ENCODE assay signal across 9 mouse cellular contexts in the genomic region with DNA sequence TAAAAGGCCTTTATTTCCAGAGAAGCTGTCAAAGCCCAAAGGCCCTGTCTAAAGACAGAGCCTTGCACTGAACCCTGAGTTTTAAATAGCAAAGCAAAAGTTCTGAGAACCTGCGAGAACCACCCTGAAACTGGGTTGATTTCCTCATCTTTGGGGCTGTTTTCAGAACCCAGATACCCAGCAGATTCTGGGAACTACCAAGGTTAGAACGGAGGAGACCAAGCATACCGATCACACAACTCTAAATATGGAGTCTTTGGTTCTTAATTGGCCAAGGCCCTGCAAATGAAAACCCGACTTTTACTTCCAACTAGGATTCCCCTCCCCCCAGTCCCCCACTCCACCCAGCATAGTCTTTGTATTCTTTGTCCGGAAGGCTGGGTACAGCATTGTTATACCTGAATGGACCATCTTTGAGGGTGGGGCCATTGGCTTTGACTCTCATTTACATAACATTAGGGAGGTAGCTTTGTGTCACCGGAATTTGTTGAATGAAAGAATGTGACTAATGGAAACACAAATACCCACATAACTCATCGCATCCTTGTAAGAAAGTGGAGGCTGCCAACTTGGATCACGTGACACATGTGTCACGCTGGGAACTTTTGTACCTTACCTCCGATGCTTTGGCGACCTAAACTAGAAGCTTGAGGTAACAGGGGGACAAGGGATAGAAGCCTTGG.
DNase-seq lines count a peak whose midpoint lies in the region; ATAC-seq and TF ChIP-seq lines count a peak whose summit lies in the region.
"Had no signal": no experiment of that assay in that cellular context is flagged by ENCODE, and none has a peak within 500 bp of the region (broad histone marks: within the 10 kb centered on the region; RNA-seq: fewer than 3 reads in every experiment).

No protein-coding gene starts in this region.

- TF ChIP-seq POLR2A in olfactory bulb, adult 2 months (IDR thresholded peaks at IDR 0.05; ENCODE audit: insufficient read depth, low read depth, low read length): no peak

- ATAC-seq in lung, embryonic 14.5 days (ENCODE audit: insufficient read depth): no peak

- WGBS in lung, embryonic 14.5 days: 63% methylated on average over 11 of the region's 11 CpGs
- WGBS in embryonic facial prominence, embryonic 10.5 days: 48% methylated on average over 11 of the region's 11 CpGs
- 75% methylated on average over 11 of the region's 11 CpGs for WGBS in limb, embryonic 10.5 days
- 73% methylated on average over 11 of the region's 11 CpGs for WGBS in olfactory bulb, adult 2 months

- H3K36me3 ChIP-seq in lung, embryonic 14.5 days (ENCODE audit: insufficient read depth): peaks cover 18% of the 10 kb centered on the region
- peaks cover 13% of the 10 kb centered on the region for H3K36me3 ChIP-seq in embryonic facial prominence, embryonic 10.5 days (replicated peaks)
- peaks cover 22% of the 10 kb centered on the region for H3K36me3 ChIP-seq in limb, embryonic 10.5 days

- no peak overlapping the region for H3K9ac ChIP-seq in lung, embryonic 14.5 days

- H3K4me3 ChIP-seq in lung, embryonic 14.5 days (ENCODE audit: low read depth, low read length): no peak overlapping the region
- peak overlapping the region; percentile 54; the same call in 1 of the 2 replicates for H3K4me3 ChIP-seq in embryonic facial prominence, embryonic 10.5 days
- no peak overlapping the region for H3K4me3 ChIP-seq in limb, embryonic 10.5 days
- H3K4me3 ChIP-seq in olfactory bulb, adult 2 months (ENCODE audit: insufficient read depth, low read depth, low read length): no peak overlapping the region

- peak overlapping the region; percentile 94 for H3K27ac ChIP-seq in lung, embryonic 14.5 days (ENCODE audit: low read depth)
- peak overlapping the region; percentile 81 for H3K27ac ChIP-seq in embryonic facial prominence, embryonic 10.5 days (replicated peaks)
- H3K27ac ChIP-seq in limb, embryonic 10.5 days: peak overlapping the region; percentile 88
- H3K27ac ChIP-seq in olfactory bulb, adult 2 months (ENCODE audit: insufficient read depth, low read depth, low read length): peak overlapping the region; percentile 19; the same call in 1 of the 2 replicates

- no peaks in the 10 kb centered on the region for H3K27me3 ChIP-seq in lung, embryonic 14.5 days (ENCODE audit: insufficient read depth, low read length)
- no peaks in the 10 kb centered on the region for H3K27me3 ChIP-seq in embryonic facial prominence, embryonic 10.5 days (replicated peaks; ENCODE audit: low read depth, poor library complexity, severe bottlenecking)
- no peaks in the 10 kb centered on the region for H3K27me3 ChIP-seq in limb, embryonic 10.5 days (ENCODE audit: low read depth, poor library complexity, severe bottlenecking)

- H3K9me3 ChIP-seq in lung, embryonic 14.5 days (ENCODE audit: low read depth, low read length): no peaks in the 10 kb centered on the region
- no peaks in the 10 kb centered on the region for H3K9me3 ChIP-seq in embryonic facial prominence, embryonic 10.5 days
- H3K9me3 ChIP-seq in limb, embryonic 10.5 days (replicated peaks): no peaks in the 10 kb centered on the region
- H3K9me3 ChIP-seq: megakaryocyte, embryonic 14.5 days had no signal

- TF ChIP-seq CTCF in lung, embryonic 14.5 days (IDR thresholded peaks at IDR 0.05; ENCODE audit: low read depth): no peak
- TF ChIP-seq CTCF in olfactory bulb, adult 2 months (IDR thresholded peaks at IDR 0.05; ENCODE audit: insufficient read depth, low read depth, low read length): no peak

- H3K4me2 ChIP-seq in lung, embryonic 14.5 days: peak overlapping the region; percentile 71

- H3K4me1 ChIP-seq in lung, embryonic 14.5 days (ENCODE audit: insufficient read depth): peaks cover 26% of the 10 kb centered on the region
- H3K4me1 ChIP-seq in embryonic facial prominence, embryonic 10.5 days: peaks cover 33% of the 10 kb centered on the region
- H3K4me1 ChIP-seq in limb, embryonic 10.5 days: peaks cover 58% of the 10 kb centered on the region
- H3K4me1 ChIP-seq in olfactory bulb, adult 2 months (ENCODE audit: control insufficient read depth, insufficient read depth, low read length): peaks cover 5% of the 10 kb centered on the region

- DNase-seq in lung, embryonic 14.5 days: peak; percentile 15
- no peak for DNase-seq in lung, postnatal 4 days
- DNase-seq in embryonic facial prominence, embryonic 10.5 days (ENCODE audit: low spot score): peak; percentile 20
- no peak for DNase-seq in limb, embryonic 10.5 days (ENCODE audit: low spot score)
- no peak for DNase-seq in spleen, postnatal 10 days (ENCODE audit: low spot score in 2 of 2)
- DNase-seq in left cerebral cortex, adult 8-10 months (ENCODE audit: low spot score in 2 of 2): no peak
- no peak for DNase-seq in right cerebral cortex, adult 18-20 months

Comparison
In these comparisons a context has a peak if more than half of its experiments do, and no peak if none do; other contexts are left out.
1. DNase-seq: peak in lung, embryonic 14.5 days (single experiment) and embryonic facial prominence, embryonic 10.5 days (single experiment); none in lung, postnatal 4 days (0 of 2), limb, embryonic 10.5 days (single experiment), spleen, postnatal 10 days (0 of 2), left cerebral cortex, adult 8-10 months (0 of 2) and right cerebral cortex, adult 18-20 months (single experiment).
2. H3K27ac ChIP-seq: peak in every context shown above with its lines; median percentile 94 in lung, embryonic 14.5 days; 88 in limb, embryonic 10.5 days; 81 in embryonic facial prominence, embryonic 10.5 days; 19 in olfactory bulb, adult 2 months.